Mouse (Mus musculus) cerebellum, adult 2 months (tissue): Measurements from ENCODE around the gene Zfyve28.

ENCODE experiments used
- CTCF ChIP-seq: fragments of 200-500 bp; IDR thresholded peaks from 2 replicates; pipeline ENCODE4 v1.5.1; 2011; ENCODE audit warnings: low read depth, mild to moderate bottlenecking, control low read depth, low read length, moderate library complexity, borderline replicate concordance; ENCODE audit not compliant: insufficient read depth
- POLR2A ChIP-seq: fragments of 200-500 bp; IDR thresholded peaks from 2 replicates; pipeline ENCODE4 v1.6.1; 2011; ENCODE audit warnings: low read length, control low read depth, borderline replicate concordance; ENCODE audit not compliant: insufficient read depth

DNA sequence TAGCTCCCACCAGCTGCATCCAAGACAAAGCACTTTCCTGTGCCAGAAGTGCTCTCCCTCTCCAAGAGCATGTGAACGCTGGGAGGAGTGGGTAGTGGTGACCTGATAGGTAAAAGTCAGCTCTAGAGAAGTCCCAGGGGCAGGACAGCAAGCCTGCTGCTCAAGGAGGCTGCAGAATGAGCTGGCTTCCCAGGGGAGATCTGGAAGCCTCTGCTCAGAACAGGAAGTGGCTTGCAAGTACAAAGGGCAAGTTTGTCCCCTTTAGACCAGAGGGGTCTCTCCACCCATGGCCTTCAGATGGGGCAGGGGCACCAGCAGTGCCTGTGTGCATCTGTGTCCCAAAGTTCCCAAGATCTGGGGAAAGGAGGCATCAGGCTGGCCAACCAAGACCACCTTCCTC lies 98.7 kb downstream of the Zfyve28 start:
- TF ChIP-seq CTCF = no peak
- TF ChIP-seq POLR2A = no peak
